Mouse (Mus musculus): ENCODE measurements around the gene Gm49336. TPM values are rescaled to one million over a fixed set of nuclear protein-coding genes. Genes with fewer than 3 reads are reported as not detected.

Gm49336 gene
- polyA plus RNA-seq, 2 experiments = 20.4 to 35.9 TPM

- Histone ChIP-seq H3K4me2 (ENCODE audit: low read depth) (no peak overlapping the region), H3K9ac (replicated peaks) (no peak overlapping the region), H3K4me3 (ENCODE audit: insufficient read depth in 1 of 2, low read depth in 2 of 2, low read length in 2 of 2) (no peak overlapping the region), H3K36me3 (replicated peaks; ENCODE audit: control insufficient read depth, insufficient read depth, low read depth) (peaks cover 4% of the 10 kb centered on the region; the same call in 1 of the 2 replicates), H3K4me1 (replicated peaks; ENCODE audit: control insufficient read depth in 2 of 2, insufficient read depth in 2 of 2, low read length in 1 of 2) (0 out of 4 replicates have a peak, but pooled peaks cover 0 to under 1% of the 10 kb centered on the region in 2 experiments), H3K27ac (no peak overlapping the region), H3K9me3 (ENCODE audit: control insufficient read depth, low read length) (no peaks in the 10 kb centered on the region), H3K27me3 (ENCODE audit: control insufficient read depth, insufficient read depth, low read length) (no peaks in the 10 kb centered on the region)
- no peak for DNase-seq (ENCODE audit: low read depth in 3 of 3, low spot score in 3 of 3)
- WGBS (ENCODE audit: insufficient replicate concordance) = 73% methylated on average over 7 of the region's 7 CpGs
- ATAC-seq (ENCODE audit: insufficient read depth) = no peak
- no peak for TF ChIP-seq EP300 (IDR thresholded peaks at IDR 0.05; ENCODE audit: low read depth)
- no peak for TF ChIP-seq CTCF (IDR thresholded peaks at IDR 0.05; ENCODE audit: low read depth)
These were observed 35.0 kb upstream of the Gm49336 start for GRCm38 (mm10) chr14:60286194-60286863.

- 87% methylated on average over 7 of the region's 7 CpGs for WGBS (ENCODE audit: insufficient replicate concordance)
- Histone ChIP-seq H3K4me1 (replicated peaks; ENCODE audit: control insufficient read depth in 2 of 2, insufficient read depth in 2 of 2, low read length in 1 of 2) (no peaks in the 10 kb centered on the region), H3K4me2 (ENCODE audit: low read depth) (no peak overlapping the region), H3K27ac (no peak overlapping the region), H3K27me3 (ENCODE audit: control insufficient read depth, insufficient read depth, low read length) (no peaks in the 10 kb centered on the region), H3K4me3 (ENCODE audit: insufficient read depth in 1 of 2, low read depth in 2 of 2, low read length in 2 of 2) (no peak overlapping the region), H3K9ac (replicated peaks) (no peak overlapping the region), H3K9me3 (ENCODE audit: control insufficient read depth, low read length) (no peaks in the 10 kb centered on the region), H3K36me3 (replicated peaks; ENCODE audit: control insufficient read depth, insufficient read depth, low read depth) (no peaks in the 10 kb centered on the region)
- TF ChIP-seq EP300 (IDR thresholded peaks at IDR 0.05; ENCODE audit: low read depth) (no peak), CTCF (IDR thresholded peaks at IDR 0.05; ENCODE audit: low read depth) (no peak)
- ATAC-seq (ENCODE audit: insufficient read depth) = no peak
- no peak for DNase-seq (ENCODE audit: low read depth in 3 of 3, low spot score in 3 of 3)
These were observed 24.3 kb upstream of the Gm49336 start for GRCm38 (mm10) chr14:60275301-60276276.

DNA sequence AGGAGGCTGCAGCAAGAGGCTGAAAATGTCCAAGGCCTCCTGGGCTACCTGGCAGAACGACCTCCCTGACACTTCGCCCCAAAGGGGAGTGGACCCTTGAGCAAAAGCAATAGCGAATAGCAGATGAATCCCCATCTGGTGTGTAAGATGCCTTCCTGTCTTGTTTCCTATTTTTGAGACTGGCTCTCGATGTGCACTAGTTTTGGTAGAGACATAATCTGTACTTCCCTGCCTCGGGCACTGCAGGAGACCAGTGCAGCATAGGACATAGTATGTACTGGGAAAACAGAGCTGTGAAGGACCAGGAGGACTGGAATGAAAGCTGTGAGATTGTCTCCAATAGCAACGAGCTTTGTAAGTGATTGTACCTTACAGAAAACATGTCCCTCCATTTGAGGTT is 22.0 kb upstream of the Gm49336 start:
- Histone ChIP-seq H3K36me3 (replicated peaks; ENCODE audit: control insufficient read depth, insufficient read depth, low read depth) (no peaks in the 10 kb centered on the region), H3K4me2 (ENCODE audit: low read depth) (no peak overlapping the region), H3K27me3 (ENCODE audit: control insufficient read depth, insufficient read depth, low read length) (no peaks in the 10 kb centered on the region), H3K4me1 (replicated peaks; ENCODE audit: control insufficient read depth in 2 of 2, insufficient read depth in 2 of 2, low read length in 1 of 2) (0 out of 4 replicates have a peak, but pooled peaks cover 0 to 2% of the 10 kb centered on the region in 2 experiments), H3K9ac (replicated peaks) (no peak overlapping the region), H3K27ac (no peak overlapping the region), H3K9me3 (ENCODE audit: control insufficient read depth, low read length) (no peaks in the 10 kb centered on the region), H3K4me3 (ENCODE audit: insufficient read depth in 1 of 2, low read depth in 2 of 2, low read length in 2 of 2) (no peak overlapping the region)
- TF ChIP-seq EP300 (IDR thresholded peaks at IDR 0.05; ENCODE audit: low read depth) = no peak
- TF ChIP-seq CTCF (IDR thresholded peaks at IDR 0.05; ENCODE audit: low read depth) = no peak
- WGBS (ENCODE audit: insufficient replicate concordance) = 37% methylated on average over 6 of the region's 6 CpGs
- ATAC-seq (ENCODE audit: insufficient read depth) = no peak
- no peak for DNase-seq (ENCODE audit: low read depth in 3 of 3, low spot score in 3 of 3)

- H3K4me1 ChIP-seq (replicated peaks; ENCODE audit: control insufficient read depth in 2 of 2, insufficient read depth in 2 of 2, low read length in 1 of 2) = peaks cover 3 to 13% of the 10 kb centered on the region in 2 experiments
- no peak overlapping the region for H3K4me2 ChIP-seq (ENCODE audit: low read depth)
- H3K9ac ChIP-seq (replicated peaks) = no peak overlapping the region
- no peaks in the 10 kb centered on the region for H3K9me3 ChIP-seq (ENCODE audit: control insufficient read depth, low read length)
- H3K4me3 ChIP-seq (ENCODE audit: insufficient read depth in 1 of 2, low read depth in 2 of 2, low read length in 2 of 2) = no peak overlapping the region
- ATAC-seq (ENCODE audit: insufficient read depth) (no peak), DNase-seq (ENCODE audit: low read depth in 3 of 3, low spot score in 3 of 3) (no peak)
- H3K27ac ChIP-seq = no peak overlapping the region
- WGBS (ENCODE audit: insufficient replicate concordance) = 26% methylated on average over 6 of the region's 6 CpGs
- no peaks in the 10 kb centered on the region for H3K36me3 ChIP-seq (replicated peaks; ENCODE audit: control insufficient read depth, insufficient read depth, low read depth)
- no peak for TF ChIP-seq CTCF (IDR thresholded peaks at IDR 0.05; ENCODE audit: low read depth)
- H3K27me3 ChIP-seq (ENCODE audit: control insufficient read depth, insufficient read depth, low read length) = no peaks in the 10 kb centered on the region
These were observed 18.0 kb upstream of the Gm49336 start for GRCm38 (mm10) chr14:60269333-60269732.
